Mouse (Mus musculus): ENCODE data around the gene Arhgef3.
"Not testable (repeated sequence)": the region's sequence is repeated elsewhere in the genome, so short reads cannot be mapped to it uniquely, and the experiment has no call there.

Gene Arhgef3

DNA sequence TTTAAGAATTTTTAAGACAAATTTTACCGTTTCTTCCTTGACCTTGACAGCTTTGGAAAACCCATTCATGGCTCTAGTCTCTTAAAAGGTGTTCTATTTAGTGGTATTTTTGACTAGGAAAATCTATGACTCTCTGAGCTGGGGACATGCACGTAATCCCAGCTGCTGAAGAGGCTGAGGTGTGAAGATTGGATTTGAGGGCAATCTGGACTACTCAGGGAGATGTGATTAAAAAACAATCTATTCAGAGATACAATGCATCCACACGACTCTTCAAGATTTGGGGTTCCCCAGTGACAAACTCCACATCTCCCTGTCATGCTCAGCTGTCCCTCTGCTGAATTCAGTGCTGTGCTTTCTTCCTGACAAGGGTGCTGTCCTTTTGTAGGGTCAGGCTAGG is 84.4 kb downstream of the Arhgef3 start:
- no peak for DNase-seq

GRCm38 (mm10) chr14:27199870-27200269 is 85.2 kb downstream of the Arhgef3 start:
- no peak for DNase-seq

- DNase-seq: no peak
Measured at GRCm38 (mm10) chr14:27200743-27201576, 86.3 kb downstream of the Arhgef3 start.

DNA sequence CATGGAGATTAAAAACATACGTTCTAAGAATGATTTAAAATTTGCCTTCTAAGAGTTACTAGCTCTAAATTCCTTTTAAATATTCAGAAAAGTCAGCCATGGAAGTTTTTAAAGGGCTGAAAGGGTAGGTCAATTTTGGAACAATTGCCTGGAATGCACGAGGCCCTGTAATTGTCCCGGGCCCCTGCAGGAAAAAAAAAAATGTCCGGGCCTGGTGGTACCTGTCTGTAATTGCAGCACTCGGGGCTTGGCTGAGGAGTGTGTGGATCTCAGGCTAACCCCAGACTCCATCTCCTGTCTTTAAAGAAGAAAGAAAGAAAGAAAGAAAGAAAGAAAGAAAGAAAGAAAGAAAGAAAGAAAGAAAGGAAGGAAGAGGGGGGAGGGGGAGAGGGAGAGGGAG is 87.1 kb downstream of the Arhgef3 start:
- DNase-seq: no peak

DNA sequence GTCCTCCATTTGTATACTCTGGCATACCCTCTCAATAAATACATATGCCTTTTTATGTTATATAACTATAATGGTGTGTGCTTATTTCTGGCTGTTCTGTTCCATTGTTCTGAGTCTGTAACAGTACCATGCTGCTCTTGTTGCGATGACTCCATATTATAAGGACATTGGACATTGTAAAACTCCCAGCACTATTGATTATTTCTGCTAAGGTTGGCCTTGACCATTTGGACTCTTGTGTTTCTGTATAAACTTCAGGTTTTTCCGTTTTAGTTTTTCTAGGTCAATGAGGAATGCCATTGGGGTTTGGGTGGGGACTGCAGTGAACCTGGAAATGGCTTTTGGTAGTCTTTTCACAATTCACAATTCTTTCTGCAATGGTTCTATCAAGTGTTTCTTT is 90.0 kb downstream of the Arhgef3 start:
- no peak for DNase-seq

DNA sequence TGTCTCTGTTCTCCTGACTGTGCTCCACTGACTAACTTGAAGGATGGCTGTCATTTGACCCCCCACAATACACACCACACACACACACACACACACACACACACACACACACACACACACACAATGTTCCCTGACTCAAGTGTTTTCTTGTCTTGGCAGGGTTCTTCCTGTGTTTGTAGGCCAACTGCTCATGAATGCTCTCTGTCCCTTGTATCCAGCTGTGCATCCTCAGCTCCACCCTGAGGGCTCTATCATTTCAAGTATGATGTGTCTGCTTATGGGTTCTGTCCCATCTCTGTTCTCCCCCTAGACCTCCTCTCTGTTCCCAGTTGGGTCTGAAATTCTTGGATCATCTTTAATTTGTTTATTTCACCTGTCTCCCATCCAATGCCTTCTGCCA is 91.7 kb downstream of the Arhgef3 start:
- no peak for DNase-seq

DNA sequence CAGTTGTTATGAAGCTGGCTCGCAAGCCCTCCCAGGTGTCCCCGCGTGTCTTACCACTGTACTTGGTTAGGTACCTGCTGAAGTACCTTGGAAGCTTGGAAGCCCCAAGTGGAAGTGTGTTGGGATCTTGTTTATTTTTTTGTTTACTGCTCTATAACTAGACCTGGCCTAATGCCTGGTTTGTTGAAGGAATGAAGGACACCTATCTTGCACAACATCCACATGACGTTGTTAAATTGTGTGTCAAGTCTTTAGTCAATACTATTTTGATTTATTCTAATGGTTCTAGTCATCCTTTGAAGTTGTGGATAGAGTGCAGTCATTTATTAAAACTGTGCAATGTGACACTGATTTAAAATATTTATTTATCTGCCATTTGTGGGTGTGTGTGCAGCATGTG is 94.8 kb downstream of the Arhgef3 start:
- no peak for DNase-seq

- not testable (repeated sequence) for DNase-seq
Measured at GRCm38 (mm10) chr14:27210801-27211200, 96.1 kb downstream of the Arhgef3 start.

DNA sequence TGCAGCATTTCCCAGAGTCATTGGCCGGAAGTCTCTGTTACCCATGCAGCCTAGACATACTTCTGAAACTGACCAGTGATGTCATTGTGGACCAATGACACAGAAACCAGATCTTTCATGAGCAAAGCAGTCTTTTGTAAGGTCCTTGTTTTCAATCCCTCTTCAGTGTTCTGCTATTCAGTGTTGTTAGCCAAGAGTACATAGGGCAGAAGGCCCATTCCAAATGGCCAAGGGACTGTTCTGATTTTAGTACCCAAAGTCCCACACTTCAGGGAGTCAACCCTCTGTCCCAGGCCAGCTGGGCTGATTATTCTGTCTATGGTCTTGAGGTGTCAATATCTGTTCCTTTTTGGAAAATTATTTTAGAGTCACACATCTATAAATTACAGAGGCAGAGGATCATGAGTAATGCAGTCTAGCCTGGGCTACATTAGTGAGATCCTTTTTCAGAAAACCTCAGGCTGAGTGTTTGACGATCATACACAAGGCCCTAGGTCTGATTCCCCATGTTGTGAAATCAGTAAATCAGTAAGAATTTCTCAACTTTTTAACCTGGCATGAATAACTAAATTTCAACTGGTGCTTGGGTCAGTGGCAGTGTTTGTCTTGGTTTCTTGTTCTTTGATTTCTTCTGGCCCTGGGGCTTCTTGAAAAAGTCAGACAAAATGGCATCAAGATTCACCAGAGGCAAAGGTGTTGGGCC is 97.2 kb downstream of the Arhgef3 start:
- no peak for DNase-seq

- DNase-seq: no peak
Measured at GRCm38 (mm10) chr14:27214232-27214631, 99.5 kb downstream of the Arhgef3 start.

DNA sequence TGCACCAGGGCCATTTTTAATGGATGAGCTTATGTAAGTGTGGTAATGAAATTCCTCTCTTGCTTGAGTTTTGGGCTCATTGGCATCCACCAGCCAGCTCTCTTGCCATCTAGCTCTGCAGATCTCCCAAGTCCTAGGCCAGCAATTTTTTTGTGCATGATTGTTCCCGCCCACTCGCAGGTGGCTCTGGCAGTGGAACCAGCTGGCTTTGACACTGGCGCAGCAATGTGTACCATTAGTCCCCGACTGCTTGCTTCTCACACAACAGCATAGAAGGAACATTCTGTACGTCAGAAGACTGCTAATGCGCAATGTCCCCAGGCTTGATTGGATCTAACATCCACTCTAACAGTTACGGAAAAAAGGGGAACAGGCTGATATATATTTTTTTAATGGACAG is 105.0 kb downstream of the Arhgef3 start:
- peak; percentile 47 to 61 for DNase-seq

DNA sequence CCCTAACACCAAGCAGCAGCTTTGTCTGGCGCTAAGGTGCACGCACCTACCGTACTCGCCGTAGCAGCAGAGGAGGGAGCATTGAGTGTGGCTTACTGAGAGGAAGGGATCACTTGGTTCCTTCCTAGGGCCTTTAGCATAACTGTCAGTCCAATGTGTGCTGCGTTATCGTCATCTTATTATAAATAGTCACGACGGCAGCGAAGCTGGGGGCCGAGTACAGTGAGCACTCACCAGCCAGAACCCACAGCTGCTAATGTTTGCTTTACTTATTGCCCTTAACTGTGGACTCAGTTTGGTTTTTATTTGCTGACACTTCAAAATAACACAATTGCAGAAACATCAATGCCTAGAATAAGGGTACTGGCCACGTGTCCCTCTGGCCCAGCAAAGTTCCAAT is 105.6 kb downstream of the Arhgef3 start:
- no peak for DNase-seq

DNA sequence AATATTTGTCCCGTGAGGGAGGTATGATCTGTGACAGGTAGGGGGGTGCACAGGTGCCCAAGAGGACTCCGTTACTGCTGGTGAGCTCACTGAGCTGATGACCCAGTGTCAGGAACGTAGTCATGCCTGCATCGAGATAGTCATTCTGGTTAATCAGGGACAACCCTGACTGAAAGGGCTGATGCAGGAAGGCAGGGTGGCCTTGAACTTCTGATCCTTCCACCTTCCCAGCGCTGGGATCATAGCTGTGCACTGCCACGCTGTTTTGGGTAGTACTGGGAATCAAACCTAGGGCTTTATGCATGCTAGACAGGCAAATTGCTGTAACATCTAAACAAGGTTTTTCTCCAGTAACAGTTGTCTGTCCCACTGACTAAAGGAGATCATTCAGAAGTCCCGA is 109.9 kb downstream of the Arhgef3 start:
- DNase-seq: no peak

DNA sequence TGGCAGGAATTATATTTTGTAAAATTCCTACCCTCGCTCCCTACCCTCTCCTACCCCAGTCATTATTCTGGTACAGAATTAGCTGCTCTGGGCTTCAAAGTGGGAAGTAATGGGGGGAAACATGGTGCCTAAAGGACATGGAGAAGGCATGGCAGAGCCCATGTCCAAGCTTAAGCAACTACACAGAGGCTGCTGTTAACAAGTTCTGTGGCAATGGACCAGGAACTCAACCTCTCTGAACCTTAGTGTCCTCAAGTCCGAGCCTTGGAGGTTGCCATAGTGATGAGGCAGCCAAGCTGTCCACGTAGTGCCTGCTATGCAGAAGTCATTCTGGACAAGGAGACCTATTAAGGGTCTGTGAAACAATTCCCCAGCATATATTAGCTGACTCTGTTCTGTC is 111.6 kb downstream of the Arhgef3 start:
- DNase-seq: no peak

GRCm38 (mm10) chr14:27228288-27228687 is 113.6 kb downstream of the Arhgef3 start:
- no peak for DNase-seq

GRCm38 (mm10) chr14:27228941-27229371 is 114.3 kb downstream of the Arhgef3 start:
- DNase-seq: no peak

DNA sequence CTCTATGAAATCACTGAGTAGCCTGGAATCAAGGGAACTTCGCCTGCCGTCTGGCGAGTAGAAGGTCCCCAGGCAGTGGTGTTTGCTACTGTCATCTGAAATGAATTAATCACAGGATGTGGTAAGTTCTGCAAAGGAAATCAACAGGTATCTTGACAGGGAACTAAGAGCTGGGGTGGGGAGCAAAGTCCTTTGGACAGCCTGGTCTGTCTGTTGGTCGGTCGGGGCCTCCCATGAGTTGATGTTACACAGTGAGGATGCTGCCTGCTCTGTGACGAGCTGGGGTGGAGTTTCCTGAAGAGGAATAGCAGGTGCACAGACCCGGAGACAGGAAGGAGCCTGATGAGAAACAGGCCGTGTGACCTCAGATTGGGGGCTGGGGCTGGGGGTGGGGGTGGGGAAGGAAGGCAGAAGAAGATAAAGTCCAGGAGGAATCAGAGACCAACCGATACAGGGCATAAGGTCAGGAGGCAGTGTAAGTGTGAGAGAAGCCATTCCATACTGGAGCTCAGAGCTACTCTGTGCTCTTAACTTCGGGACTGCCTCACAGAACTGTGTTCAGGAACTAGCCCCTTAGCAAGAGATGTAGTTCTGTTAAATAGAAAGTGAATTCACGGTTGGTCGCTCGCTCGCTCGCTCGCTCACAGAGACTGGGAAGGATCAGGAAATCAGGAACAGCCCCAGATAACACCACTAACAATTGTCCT is 114.9 kb downstream of the Arhgef3 start:
- DNase-seq: no peak

DNA sequence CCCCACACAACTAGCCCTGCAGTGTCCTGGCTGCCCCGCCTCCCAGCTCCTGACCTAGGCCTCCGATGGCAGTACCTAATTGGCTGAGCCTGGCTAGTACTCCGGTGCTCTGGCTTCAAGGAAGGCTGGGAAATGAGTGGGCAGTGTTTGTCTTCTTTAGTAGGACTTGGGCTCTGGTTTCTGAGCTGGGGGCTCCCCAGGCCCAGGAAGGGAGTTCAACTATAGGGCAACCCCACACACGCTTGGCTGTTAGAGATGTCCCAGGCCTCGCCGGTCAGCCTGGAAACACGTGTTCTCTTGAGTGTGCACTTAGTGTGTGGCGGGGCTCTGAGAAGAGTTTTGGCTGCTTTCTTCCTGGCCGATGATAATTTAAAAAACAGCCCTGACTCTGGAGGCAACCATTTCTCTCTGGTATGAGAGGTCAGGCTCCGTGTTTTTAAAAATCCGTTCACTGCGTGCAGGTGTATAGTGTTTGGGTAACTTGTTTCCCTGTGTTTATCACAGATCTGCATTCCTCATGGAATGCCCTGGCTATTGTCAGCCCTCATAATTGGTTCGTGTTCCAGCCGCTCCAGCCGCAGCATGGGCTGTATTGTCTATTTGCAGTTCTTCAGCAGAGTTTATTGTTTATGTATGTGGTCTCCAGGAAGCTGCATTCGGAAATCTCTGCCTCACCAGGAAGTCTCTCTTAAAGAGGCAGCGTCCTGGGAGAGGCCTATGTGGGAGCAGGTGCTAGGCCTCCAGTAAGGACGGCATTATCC is 115.7 kb downstream of the Arhgef3 start:
- DNase-seq: no peak

DNA sequence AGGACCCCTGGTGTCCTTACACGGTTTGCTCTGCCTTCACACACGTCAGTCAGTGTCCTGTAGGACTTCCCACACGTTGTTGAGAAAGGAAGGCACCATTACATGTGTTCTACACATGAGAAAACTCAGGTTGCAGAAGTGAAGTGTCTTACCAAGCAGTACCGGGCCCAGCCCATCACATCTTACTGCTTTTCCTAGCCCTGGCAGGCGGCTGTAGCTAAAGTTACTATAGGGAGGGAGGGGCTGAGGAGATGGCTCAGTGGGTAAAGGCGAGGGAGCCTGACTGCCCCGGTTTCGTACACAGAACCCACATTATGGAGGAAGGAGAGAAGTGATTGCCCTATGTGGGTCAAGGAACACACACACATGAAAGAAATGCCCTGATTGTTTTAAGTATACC is 116.8 kb downstream of the Arhgef3 start:
- DNase-seq: no peak

GRCm38 (mm10) chr14:27231974-27232780 is 117.5 kb downstream of the Arhgef3 start:
- no peak for DNase-seq

DNA sequence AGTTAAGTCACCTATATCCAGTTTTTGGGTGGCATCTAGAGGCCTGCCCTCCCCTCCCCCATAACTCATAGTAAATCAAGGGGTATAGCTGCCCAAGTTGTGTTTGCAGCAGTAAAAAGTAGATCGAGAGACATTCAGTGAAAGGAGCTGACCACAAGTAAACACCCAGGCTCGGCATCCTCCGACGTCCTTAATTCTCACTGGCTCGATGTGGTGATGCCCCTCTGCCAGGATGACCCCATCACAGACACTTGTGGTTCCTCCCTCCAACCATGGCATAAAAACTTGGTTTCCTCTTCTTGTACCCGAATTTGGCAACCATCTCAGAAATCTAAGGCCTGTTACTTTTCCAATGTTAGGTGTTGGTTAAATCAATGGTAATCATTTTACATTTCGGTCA is 118.4 kb downstream of the Arhgef3 start:
- no peak for DNase-seq

DNA sequence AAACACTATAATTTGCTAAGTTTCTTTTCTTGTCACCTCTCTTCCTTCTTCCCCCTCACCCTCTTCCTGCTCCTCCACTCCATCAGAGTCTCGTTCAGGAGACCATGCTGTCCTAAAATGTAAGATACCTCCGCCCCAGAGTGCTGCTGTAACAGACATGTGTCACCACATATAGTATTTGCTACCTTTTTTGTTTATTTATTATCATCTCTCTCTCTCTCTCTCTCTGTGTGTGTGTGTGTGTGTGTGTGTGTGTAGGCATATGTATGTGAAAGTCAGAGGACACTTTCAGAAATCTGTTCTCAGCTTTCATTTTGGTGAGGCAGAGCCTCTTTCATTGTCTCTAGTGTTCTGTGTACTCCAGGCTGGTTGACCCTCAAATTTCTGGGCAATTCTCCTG is 119.0 kb downstream of the Arhgef3 start:
- no peak for DNase-seq

All from cerebellum, postnatal 10 days (tissue).